ENCODE assay signal across 10 mouse cellular contexts in genomic region chr5:134080685-134081548, GRCm38 (mm10). TPM values are rescaled to one million over a fixed set of nuclear protein-coding genes. Genes with fewer than 3 reads are reported as not detected.
DNase-seq lines count a peak whose midpoint lies in the region; ATAC-seq and TF ChIP-seq lines count a peak whose summit lies in the region.
"Had no signal": no experiment of that assay in that cellular context is flagged by ENCODE, and none has a peak within 500 bp of the region (broad histone marks: within the 10 kb centered on the region; RNA-seq: fewer than 3 reads in every experiment).

No protein-coding gene starts in this region.

- TF ChIP-seq CTCF in cerebellum, adult 2 months (IDR thresholded peaks at IDR 0.05; ENCODE audit: borderline replicate concordance, insufficient read depth, low read depth, low read length) = no peak

- 46% methylated on average over 18 of the region's 18 CpGs for WGBS in cerebellum, adult 2 months
- WGBS in kidney, embryonic 16.5 days = 8% methylated on average over 18 of the region's 18 CpGs

- no peaks in the 10 kb centered on the region for H3K4me1 ChIP-seq in cerebellum, adult 2 months (ENCODE audit: control insufficient read depth, insufficient read depth, low read length)
- H3K4me1 ChIP-seq in kidney, embryonic 16.5 days (ENCODE audit: insufficient read depth, low read length) = peaks cover 14% of the 10 kb centered on the region
- H3K4me1 ChIP-seq: liver, embryonic 15.5 days had no signal

- no peak overlapping the region for H3K27ac ChIP-seq in cerebellum, adult 2 months (ENCODE audit: insufficient read depth, low read length)
- no peak overlapping the region for H3K27ac ChIP-seq in kidney, embryonic 16.5 days (ENCODE audit: low read length)
- H3K27ac ChIP-seq: liver, embryonic 15.5 days had no signal

- no peaks in the 10 kb centered on the region for H3K9me3 ChIP-seq in kidney, embryonic 16.5 days (ENCODE audit: low read length)

- no peaks in the 10 kb centered on the region for H3K36me3 ChIP-seq in kidney, embryonic 16.5 days (ENCODE audit: insufficient read depth, low read length)
- H3K36me3 ChIP-seq: liver, embryonic 15.5 days had no signal

- H3K4me2 ChIP-seq in kidney, embryonic 16.5 days (replicated peaks; ENCODE audit: low read depth, low read length) = peak overlapping the region; percentile 5; the same call in 1 of the 2 replicates
- H3K4me2 ChIP-seq: liver, embryonic 15.5 days had no signal

- H3K27me3 ChIP-seq in cerebellum, adult 2 months (ENCODE audit: control insufficient read depth, insufficient read depth, low read length) = no peaks in the 10 kb centered on the region
- H3K27me3 ChIP-seq in kidney, embryonic 16.5 days (ENCODE audit: insufficient read depth, low read length) = no peaks in the 10 kb centered on the region
- H3K27me3 ChIP-seq: liver, embryonic 15.5 days had no signal

- ATAC-seq in kidney, embryonic 16.5 days (ENCODE audit: low FRiP score, low TSS enrichment) = peak; percentile 79; the same call in 1 of the 2 replicates

- DNase-seq in cerebellum, adult 2 months = peak; percentile 20 to 36
- no peak for DNase-seq in cerebellum, adult 18-20 months
- DNase-seq in retina, postnatal 1 day = peak; percentile 32
- DNase-seq in retina, embryonic 14.5 days (ENCODE audit: low spot score) = no peak
- DNase-seq in skeletal muscle tissue, adult 2 months (ENCODE audit: low read depth, low spot score) = peak; percentile 88
- no peak for DNase-seq in natural killer cell, adult 2 months (ENCODE audit: low spot score in 2 of 2)
- no peak for DNase-seq in right cerebral cortex, postnatal 4 days

- H3K9ac ChIP-seq in kidney, embryonic 16.5 days (replicated peaks; ENCODE audit: low read length) = no peak overlapping the region
- H3K9ac ChIP-seq: liver, embryonic 15.5 days had no signal

- H3K4me3 ChIP-seq in cerebellum, adult 2 months (replicated peaks; ENCODE audit: insufficient read depth, low read depth, low read length) = no peak overlapping the region
- no peak overlapping the region for H3K4me3 ChIP-seq in kidney, embryonic 16.5 days (ENCODE audit: low read length)
- H3K4me3 ChIP-seq: erythroblast, embryonic 14.5 days; liver, embryonic 15.5 days had no signal

- TF ChIP-seq POLR2A in cerebellum, adult 2 months (IDR thresholded peaks at IDR 0.05; ENCODE audit: borderline replicate concordance, insufficient read depth, low read length) = no peak

RNA-seq across cellular contexts. Expression of gene Castor2, which starts 18.6 kb away (rescaled TPM):
- 34.5 and 35.6 TPM in 2 replicates for polyA plus RNA-seq in cerebellum, adult 2 months (2012; rRNA removed)
- 14.0 and 15.2 TPM in 2 replicates for polyA plus RNA-seq in kidney, embryonic 16.5 days (2015; fragmentation: Nextera tagmentation; extraction: Ambion mirVana)

Comparison
In these comparisons a context has a peak if more than half of its experiments do, and no peak if none do; other contexts are left out.
1. DNase-seq: peak in cerebellum, adult 2 months (2 of 2), retina, postnatal 1 day (single experiment) and skeletal muscle tissue, adult 2 months (single experiment); none in cerebellum, adult 18-20 months (0 of 2), retina, embryonic 14.5 days (single experiment), natural killer cell, adult 2 months (0 of 2) and right cerebral cortex, postnatal 4 days (single experiment).